Mouse (Mus musculus) kidney, postnatal 0 days (tissue): ENCODE measurements around the gene Ncor2. TPM values are rescaled to one million over a fixed set of nuclear protein-coding genes. Genes with fewer than 3 reads are reported as not detected.

Source experiments
- ATAC-seq: fragments of 200-750 bp; cut with Nextera tagmentation; replicated peaks from 2 replicates; pipeline ENCODE4 v1.8.0; 2017; ENCODE audit warnings: low read depth, moderate number of reproducible peaks, moderate TSS enrichment, moderate library complexity; ENCODE audit not compliant: low FRiP score
- DNase-seq: peaks from one replicate; pipeline ENCODE4 v3.0.0-alpha.2; 2016; ENCODE audit warnings: low spot score
- H3K27ac ChIP-seq: fragments of 300-500 bp; sonication (generic); 2 replicates; pipeline ENCODE4 v1.5.1; 2014; ENCODE audit warnings: mild to moderate bottlenecking
- H3K27me3 ChIP-seq: fragments of 300-500 bp; sonication (generic); 2 replicates; pipeline ENCODE4 v1.6.1; 2014; ENCODE audit warnings: low read length, mixed read lengths; ENCODE audit not compliant: insufficient read depth
- H3K36me3 ChIP-seq: fragments of 300-500 bp; sonication (generic); 2 replicates; pipeline ENCODE4 v1.6.1; 2014; ENCODE audit warnings: low read length, mixed read lengths; ENCODE audit not compliant: insufficient read depth
- H3K4me1 ChIP-seq: fragments of 300-500 bp; sonication (generic); replicated peaks from 2 replicates; pipeline ENCODE4 v1.6.1; 2014; ENCODE audit warnings: antibody characterized with exemption, low read length, mixed read lengths; ENCODE audit not compliant: insufficient read depth
- H3K4me2 ChIP-seq: fragments of 300-500 bp; sonication (generic); 2 replicates; pipeline ENCODE4 v1.6.1; 2014; ENCODE audit warnings: mild to moderate bottlenecking, low read length, moderate library complexity, mixed read lengths
- H3K4me3 ChIP-seq: fragments of 300-500 bp; sonication (generic); replicated peaks from 2 replicates; pipeline ENCODE4 v1.5.1; 2014; ENCODE audit warnings: low read depth, low read length
- H3K9ac ChIP-seq: fragments of 300-500 bp; sonication (generic); 2 replicates; pipeline ENCODE4 v1.6.1; 2014; ENCODE audit warnings: low read depth, low read length
- H3K9me3 ChIP-seq: fragments of 300-500 bp; sonication (generic); replicated peaks from 2 replicates; pipeline ENCODE4 v1.6.1; 2016; ENCODE audit warnings: low read length, inconsistent platforms, mixed read lengths
- CTCF ChIP-seq: IDR thresholded peaks from 2 replicates; pipeline ENCODE4 v1.5.1; 2016; ENCODE audit warnings: antibody characterized with exemption, low read depth, mild to moderate bottlenecking, moderate library complexity
- WGBS: fragments of 180-500 bp; shearing (Covaris S2); extraction: QIAGEN DNeasy Blood & Tissue Kit; methylation state at CpG from one replicate; pipeline ENCODE4 v1.1.7; 2014; 5-methylcytosine and 5-hydroxymethylcytosine counted together
- polyA plus RNA-seq: library from polyadenylated mRNA; unstranded; fragments of >200 nt; fragmentation: Nextera tagmentation; extraction: Ambion mirVana; gene quantifications from 2 replicates; pipeline ENCODE4 v1.2.1, GENCODE M21; 2015

Ncor2 gene
- polyA plus RNA-seq, 1 experiment from 2014 or later, result 14.6 TPM

DNA sequence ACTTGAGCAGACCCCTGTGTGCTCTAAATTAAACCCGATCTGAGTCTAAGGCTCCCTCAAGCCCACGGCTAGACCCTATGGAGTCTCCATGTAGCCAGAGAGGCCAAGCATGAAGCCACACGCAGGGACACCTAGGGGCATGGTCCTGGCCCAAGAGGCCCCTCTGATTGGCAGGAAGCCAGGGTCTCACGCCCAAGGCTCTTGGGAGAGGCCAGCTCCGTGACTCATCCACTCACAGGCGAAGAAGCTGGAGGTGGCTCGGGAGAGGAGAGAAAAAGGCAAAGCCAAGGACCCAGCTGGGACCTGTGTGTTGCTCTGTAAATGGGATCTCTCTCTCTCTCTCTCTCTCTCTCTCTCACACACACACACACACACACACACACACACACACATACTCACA lies 44.6 kb downstream of the Ncor2 start:
- H3K9me3 ChIP-seq, result no peaks in the 10 kb centered on the region
- H3K9ac ChIP-seq, result no peak overlapping the region

GRCm38 (mm10) chr5:125133651-125134050 lies 45.4 kb downstream of the Ncor2 start:
- DNase-seq (no peak), ATAC-seq (no peak)
- 57% methylated on average over 4 of the region's 4 CpGs for WGBS
- Histone ChIP-seq H3K27me3 (no peaks in the 10 kb centered on the region), H3K4me1 (peaks cover 51% of the 10 kb centered on the region), H3K9ac (no peak overlapping the region), H3K36me3 (no peaks in the 10 kb centered on the region), H3K27ac (0 out of 2 replicates have a peak overlapping the region, but pooled peaks have one; percentile 79), H3K4me3 (no peak overlapping the region), H3K4me2 (no peak overlapping the region), H3K9me3 (no peaks in the 10 kb centered on the region)
- TF ChIP-seq CTCF, result no peak

More for the DNA sequence above, 44.6 kb downstream of the Ncor2 start:
- 35% methylated on average over 7 of the region's 7 CpGs for WGBS
- peak; percentile 49; the same call in 1 of the 2 replicates for ATAC-seq
- DNase-seq, result no peak
- H3K36me3 ChIP-seq, result no peaks in the 10 kb centered on the region
- no peak overlapping the region for H3K4me2 ChIP-seq
- TF ChIP-seq CTCF, result no peak
- H3K27me3 ChIP-seq, result no peaks in the 10 kb centered on the region
- peaks cover 54% of the 10 kb centered on the region for H3K4me1 ChIP-seq
- H3K4me3 ChIP-seq, result no peak overlapping the region
- H3K27ac ChIP-seq, result peak overlapping the region; percentile 79

DNA sequence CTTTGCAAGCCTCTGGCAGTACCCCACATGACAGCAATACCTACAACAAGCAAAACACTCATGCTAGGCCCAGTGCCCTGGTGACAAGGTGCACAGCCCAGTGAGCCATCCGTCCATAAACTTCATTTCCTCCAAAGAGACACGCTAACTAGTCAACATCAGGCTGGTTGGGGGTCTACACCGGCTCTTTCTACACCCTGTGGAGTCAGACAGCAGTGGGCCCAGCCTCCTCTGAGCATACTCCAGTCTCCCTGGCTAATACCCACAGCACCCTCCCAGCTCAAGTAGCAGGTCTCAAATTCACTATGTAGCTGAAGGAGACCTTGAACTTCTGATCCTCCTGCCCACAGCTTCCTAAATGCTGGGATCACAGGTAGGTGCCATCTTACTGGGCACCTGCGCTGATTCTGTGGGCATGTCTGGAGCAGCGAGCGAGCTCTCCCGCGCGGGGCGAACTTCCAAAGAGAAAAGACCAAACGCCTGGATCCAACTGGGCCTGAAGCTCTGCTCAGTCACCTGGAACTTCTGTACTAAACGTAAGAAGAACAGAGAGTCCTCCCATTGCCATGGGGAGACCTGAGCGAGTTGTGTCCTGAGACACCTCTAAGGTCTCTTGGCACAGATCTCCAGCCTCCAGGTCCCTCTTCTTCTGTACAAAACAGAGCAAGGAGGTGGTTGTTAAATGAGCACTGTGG lies 46.3 kb downstream of the Ncor2 start:
- Histone ChIP-seq H3K4me3 (no peak overlapping the region), H3K27me3 (no peaks in the 10 kb centered on the region), H3K4me2 (no peak overlapping the region), H3K36me3 (no peaks in the 10 kb centered on the region), H3K9me3 (no peaks in the 10 kb centered on the region), H3K4me1 (peaks cover 50% of the 10 kb centered on the region), H3K9ac (no peak overlapping the region), H3K27ac (no peak overlapping the region)
- TF ChIP-seq CTCF, result no peak
- 87% methylated on average over 13 of the region's 13 CpGs for WGBS
- no peak for DNase-seq
- no peak for ATAC-seq

DNA sequence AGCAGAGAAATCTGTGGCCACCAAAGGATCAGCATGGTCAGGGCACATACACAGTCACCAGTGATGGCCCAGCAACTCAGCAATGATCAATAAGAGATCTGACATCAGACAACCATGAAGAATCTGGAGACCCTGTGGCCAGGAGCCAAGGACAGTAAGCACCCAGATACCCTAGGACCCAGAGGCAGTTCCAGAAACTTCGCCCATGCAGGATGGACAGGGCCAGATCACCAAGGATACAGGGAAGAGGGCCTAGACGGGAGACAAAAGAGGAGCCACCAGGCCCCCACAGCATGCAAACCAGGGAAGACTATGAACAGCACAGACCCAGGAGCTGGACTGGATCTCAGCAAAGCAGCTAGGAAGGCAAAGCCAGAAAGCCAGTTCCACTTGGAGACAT lies 47.0 kb downstream of the Ncor2 start:
- WGBS, result 92% methylated on average over 2 of the region's 2 CpGs
- Histone ChIP-seq H3K9ac (no peak overlapping the region), H3K4me1 (peaks cover 44% of the 10 kb centered on the region)

GRCm38 (mm10) chr5:125130406-125130805 lies 48.6 kb downstream of the Ncor2 start:
- ATAC-seq, result no peak
- no peak for TF ChIP-seq CTCF
- Histone ChIP-seq H3K27ac (no peak overlapping the region), H3K4me3 (no peak overlapping the region), H3K9me3 (no peaks in the 10 kb centered on the region), H3K9ac (no peak overlapping the region), H3K27me3 (no peaks in the 10 kb centered on the region), H3K4me1 (peaks cover 39% of the 10 kb centered on the region), H3K36me3 (no peaks in the 10 kb centered on the region), H3K4me2 (no peak overlapping the region)
- WGBS, result 79% methylated on average over 3 of the region's 3 CpGs
- DNase-seq, result no peak

More for the DNA sequence above, 47.0 kb downstream of the Ncor2 start:
- Histone ChIP-seq H3K4me3 (no peak overlapping the region), H3K36me3 (no peaks in the 10 kb centered on the region), H3K27me3 (no peaks in the 10 kb centered on the region), H3K9me3 (no peaks in the 10 kb centered on the region), H3K27ac (no peak overlapping the region), H3K4me2 (no peak overlapping the region)
- DNase-seq (no peak), ATAC-seq (no peak)
- no peak for TF ChIP-seq CTCF

DNA sequence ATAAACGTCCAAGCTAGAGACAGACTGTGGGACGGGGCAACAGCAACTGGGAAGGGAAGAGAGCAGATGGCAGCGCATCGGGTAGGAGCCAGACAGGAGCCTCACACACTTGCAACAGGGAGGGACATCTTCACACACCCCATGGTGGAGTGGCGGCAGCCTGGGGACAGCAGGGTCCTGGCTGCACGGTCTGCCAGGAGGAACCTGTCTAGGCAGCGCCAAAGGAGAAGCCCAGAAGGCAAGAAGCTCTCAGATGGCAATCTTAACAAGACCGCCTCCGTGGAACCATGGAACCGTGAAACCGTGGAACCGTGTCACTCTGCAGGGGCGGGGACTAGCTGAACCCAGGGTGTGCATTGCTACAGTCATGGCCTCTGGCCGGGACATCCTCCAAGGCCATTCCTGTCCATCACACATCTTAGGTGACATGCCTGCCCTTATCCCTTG lies 50.1 kb downstream of the Ncor2 start:
- H3K27ac ChIP-seq, result no peak overlapping the region
- H3K36me3 ChIP-seq, result peaks cover 3% of the 10 kb centered on the region
- no peak overlapping the region for H3K4me2 ChIP-seq
- H3K4me3 ChIP-seq, result no peak overlapping the region
- H3K4me1 ChIP-seq, result peaks cover 27% of the 10 kb centered on the region
- 0 out of 2 replicates have a peak overlapping the region, but pooled peaks have one; percentile 35 for H3K9ac ChIP-seq
- no peaks in the 10 kb centered on the region for H3K9me3 ChIP-seq
- 32% methylated on average over 14 of the region's 14 CpGs for WGBS
- no peak for TF ChIP-seq CTCF
- H3K27me3 ChIP-seq, result no peaks in the 10 kb centered on the region
- ATAC-seq (no peak), DNase-seq (no peak)
